Mouse (Mus musculus): ENCODE results near the gene Tspan14. TPM values are rescaled to one million over a fixed set of nuclear protein-coding genes. Genes with fewer than 3 reads are reported as not detected.

Gene Tspan14
- polyA plus RNA-seq, 1 experiment from 2014 or later = 89.3 TPM

GRCm38 (mm10) chr14:41000801-41001200 lies 34.2 kb upstream of the Tspan14 start:
- DNase-seq (ENCODE audit: extremely low spot score, low spot score) = no peak

GRCm38 (mm10) chr14:40999904-41000645 lies 33.5 kb upstream of the Tspan14 start:
- 89% methylated on average over 7 of the region's 7 CpGs for WGBS
- DNase-seq (ENCODE audit: extremely low spot score, low spot score) = no peak
- H3K4me3 ChIP-seq = no peak overlapping the region
- H3K27me3 ChIP-seq (ENCODE audit: poor library complexity, severe bottlenecking) = peaks cover 20% of the 10 kb centered on the region
- H3K9me3 ChIP-seq = no peaks in the 10 kb centered on the region
- H3K4me1 ChIP-seq = peaks cover 19% of the 10 kb centered on the region
- H3K36me3 ChIP-seq (replicated peaks) = peaks cover 40% of the 10 kb centered on the region
- H3K27ac ChIP-seq = no peak overlapping the region

More at GRCm38 (mm10) chr14:41000801-41001200, 34.2 kb upstream of the Tspan14 start:
- Histone ChIP-seq H3K27ac (no peak overlapping the region), H3K27me3 (ENCODE audit: poor library complexity, severe bottlenecking) (peaks cover 23% of the 10 kb centered on the region), H3K4me3 (no peak overlapping the region), H3K4me1 (peaks cover 22% of the 10 kb centered on the region), H3K9me3 (no peaks in the 10 kb centered on the region), H3K36me3 (replicated peaks) (peaks cover 37% of the 10 kb centered on the region)
- WGBS = 68% methylated on average over 4 of the region's 4 CpGs

- DNase-seq (ENCODE audit: extremely low spot score, low spot score) = no peak
- Histone ChIP-seq H3K36me3 (replicated peaks) (peaks cover 38% of the 10 kb centered on the region), H3K27ac (no peak overlapping the region), H3K27me3 (ENCODE audit: poor library complexity, severe bottlenecking) (no peaks in the 10 kb centered on the region), H3K4me1 (no peaks in the 10 kb centered on the region; the same call in 1 of the 2 replicates), H3K9me3 (no peaks in the 10 kb centered on the region), H3K4me3 (no peak overlapping the region)
- 83% methylated on average over 3 of the region's 3 CpGs for WGBS
Measured at GRCm38 (mm10) chr14:40996171-40996570, 29.6 kb upstream of the Tspan14 start.

GRCm38 (mm10) chr14:40992464-40992863 lies 25.9 kb upstream of the Tspan14 start:
- no peak for DNase-seq (ENCODE audit: extremely low spot score, low spot score)
- Histone ChIP-seq H3K9me3 (no peaks in the 10 kb centered on the region), H3K4me3 (no peak overlapping the region), H3K4me1 (no peaks in the 10 kb centered on the region), H3K27me3 (ENCODE audit: poor library complexity, severe bottlenecking) (no peaks in the 10 kb centered on the region), H3K27ac (no peak overlapping the region), H3K36me3 (replicated peaks) (peaks cover 19% of the 10 kb centered on the region)
- 86% methylated on average over 6 of the region's 6 CpGs for WGBS

- H3K4me3 ChIP-seq = no peak overlapping the region
- no peaks in the 10 kb centered on the region for H3K4me1 ChIP-seq
- no peaks in the 10 kb centered on the region; the same call in 1 of the 2 replicates for H3K36me3 ChIP-seq (replicated peaks)
- no peaks in the 10 kb centered on the region for H3K27me3 ChIP-seq (ENCODE audit: poor library complexity, severe bottlenecking)
- DNase-seq (ENCODE audit: extremely low spot score, low spot score) = no peak
- H3K9me3 ChIP-seq = no peaks in the 10 kb centered on the region
- H3K27ac ChIP-seq = no peak overlapping the region
- 91% methylated on average over 5 of the region's 5 CpGs for WGBS
Measured at GRCm38 (mm10) chr14:40988780-40989179, 22.2 kb upstream of the Tspan14 start.

- Histone ChIP-seq H3K36me3 (replicated peaks) (no peaks in the 10 kb centered on the region), H3K9me3 (no peaks in the 10 kb centered on the region), H3K4me1 (no peaks in the 10 kb centered on the region), H3K4me3 (no peak overlapping the region), H3K27ac (no peak overlapping the region), H3K27me3 (ENCODE audit: poor library complexity, severe bottlenecking) (no peaks in the 10 kb centered on the region)
- no peak for DNase-seq (ENCODE audit: extremely low spot score, low spot score)
- WGBS = 85% methylated on average over 2 of the region's 2 CpGs
Measured at GRCm38 (mm10) chr14:40987184-40987583, 20.6 kb upstream of the Tspan14 start.

- no peaks in the 10 kb centered on the region for H3K27me3 ChIP-seq (ENCODE audit: poor library complexity, severe bottlenecking)
- H3K27ac ChIP-seq = no peak overlapping the region
- DNase-seq (ENCODE audit: extremely low spot score, low spot score) = no peak
- no peaks in the 10 kb centered on the region for H3K36me3 ChIP-seq (replicated peaks)
- no peaks in the 10 kb centered on the region for H3K9me3 ChIP-seq
- no peaks in the 10 kb centered on the region for H3K4me1 ChIP-seq
- no peak overlapping the region for H3K4me3 ChIP-seq
- 92% methylated on average over 4 of the region's 4 CpGs for WGBS
Measured at GRCm38 (mm10) chr14:40985635-40986034, 19.0 kb upstream of the Tspan14 start.

GRCm38 (mm10) chr14:40979723-40980122 lies 13.1 kb upstream of the Tspan14 start:
- H3K4me1 ChIP-seq = peaks cover 6% of the 10 kb centered on the region; the same call in 1 of the 2 replicates
- H3K4me3 ChIP-seq = no peak overlapping the region
- no peak overlapping the region for H3K27ac ChIP-seq
- no peaks in the 10 kb centered on the region for H3K27me3 ChIP-seq (ENCODE audit: poor library complexity, severe bottlenecking)
- H3K36me3 ChIP-seq (replicated peaks) = no peaks in the 10 kb centered on the region
- no peak for DNase-seq (ENCODE audit: extremely low spot score, low spot score)
- no peaks in the 10 kb centered on the region for H3K9me3 ChIP-seq
- 61% methylated on average over 1 of the region's 1 CpGs for WGBS

- H3K4me1 ChIP-seq = peaks cover 6% of the 10 kb centered on the region; the same call in 1 of the 2 replicates
- no peak for DNase-seq (ENCODE audit: extremely low spot score, low spot score)
- H3K9me3 ChIP-seq = no peaks in the 10 kb centered on the region
- WGBS = 52% methylated on average over 4 of the region's 4 CpGs
- H3K36me3 ChIP-seq (replicated peaks) = no peaks in the 10 kb centered on the region
- H3K27ac ChIP-seq = no peak overlapping the region
- H3K27me3 ChIP-seq (ENCODE audit: poor library complexity, severe bottlenecking) = no peaks in the 10 kb centered on the region
- H3K4me3 ChIP-seq = no peak overlapping the region
Measured at GRCm38 (mm10) chr14:40979002-40979401, 12.4 kb upstream of the Tspan14 start.

GRCm38 (mm10) chr14:40975127-40975721 lies 8.6 kb upstream of the Tspan14 start:
- no peak overlapping the region for H3K27ac ChIP-seq
- no peak overlapping the region for H3K4me3 ChIP-seq
- no peaks in the 10 kb centered on the region for H3K36me3 ChIP-seq (replicated peaks)
- no peaks in the 10 kb centered on the region for H3K27me3 ChIP-seq (ENCODE audit: poor library complexity, severe bottlenecking)
- H3K9me3 ChIP-seq = no peaks in the 10 kb centered on the region
- peaks cover 6% of the 10 kb centered on the region; the same call in 1 of the 2 replicates for H3K4me1 ChIP-seq
- WGBS = 72% methylated on average over 6 of the region's 6 CpGs
- peak; percentile 66 for DNase-seq (ENCODE audit: extremely low spot score, low spot score)

GRCm38 (mm10) chr14:40968051-40968450 lies 1.4 kb upstream of the Tspan14 start:
- peak overlapping the region; percentile 88; the same call in 1 of the 2 replicates for H3K4me3 ChIP-seq
- H3K4me1 ChIP-seq = peaks cover 37% of the 10 kb centered on the region
- WGBS = 63% methylated on average over 2 of the region's 2 CpGs
- H3K27me3 ChIP-seq (ENCODE audit: poor library complexity, severe bottlenecking) = peaks cover 20% of the 10 kb centered on the region
- H3K9me3 ChIP-seq = no peaks in the 10 kb centered on the region
- H3K36me3 ChIP-seq (replicated peaks) = 0 out of 2 replicates have a peak, but pooled peaks cover 6% of the 10 kb centered on the region
- no peak for DNase-seq (ENCODE audit: extremely low spot score, low spot score)
- no peak overlapping the region for H3K27ac ChIP-seq

- peak overlapping the region; percentile 88 for H3K4me3 ChIP-seq
- WGBS = 5% methylated on average over 6 of the region's 6 CpGs
- H3K4me1 ChIP-seq = peaks cover 43% of the 10 kb centered on the region
- H3K27ac ChIP-seq = peak overlapping the region; percentile 95
- H3K27me3 ChIP-seq (ENCODE audit: poor library complexity, severe bottlenecking) = peaks cover 20% of the 10 kb centered on the region
- 0 out of 2 replicates have a peak, but pooled peaks cover 7% of the 10 kb centered on the region for H3K36me3 ChIP-seq (replicated peaks)
- no peaks in the 10 kb centered on the region for H3K9me3 ChIP-seq
- DNase-seq (ENCODE audit: extremely low spot score, low spot score) = no peak
Measured at GRCm38 (mm10) chr14:40967598-40967900, 942 bp upstream of the Tspan14 start.
